Mouse (Mus musculus) ES-E14 (cell line): Measurements from ENCODE around the gene Grasp.

Experiments
- CHD2 ChIP-seq: IDR thresholded peaks from 2 replicates; pipeline ENCODE4 v1.6.1; 2014; ENCODE audit warnings: mild to moderate bottlenecking, low read depth, low read length, inconsistent platforms
- ZC3H11A ChIP-seq: IDR thresholded peaks from 2 replicates; pipeline ENCODE4 v1.6.1; 2012; ENCODE audit warnings: low read depth, mild to moderate bottlenecking, inconsistent platforms, low read length, borderline replicate concordance
- ZNF384 ChIP-seq: IDR thresholded peaks from 2 replicates; pipeline ENCODE4 v1.6.1; 2012; ENCODE audit warnings: low read depth, low read length, inconsistent platforms

DNA sequence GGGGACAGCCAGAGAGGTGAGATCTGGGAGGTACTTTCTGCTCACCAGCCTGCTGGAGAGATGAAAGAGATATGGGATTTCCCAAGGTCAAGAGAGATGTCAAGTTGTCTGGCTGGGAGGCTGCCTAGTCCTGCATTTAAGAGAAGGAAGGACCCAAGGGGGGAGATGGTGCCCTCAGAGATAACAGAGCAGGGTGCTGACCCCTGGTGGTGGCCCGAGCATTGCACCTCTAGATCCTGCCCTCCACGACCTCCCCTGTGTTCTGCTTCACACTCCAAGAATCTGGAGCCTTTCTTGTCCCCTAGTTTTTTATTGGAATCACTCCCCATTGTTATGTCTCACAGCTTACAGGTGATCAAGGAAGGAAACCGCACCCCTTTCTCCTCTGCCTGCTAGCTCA is 12.9 kb downstream of the Grasp start:
- TF ChIP-seq ZC3H11A (no peak), ZNF384 (no peak), CHD2 (no peak)
